Mouse (Mus musculus) liver, embryonic 12.5 days (tissue): ENCODE data around the gene Hal. TPM values are rescaled to one million over a fixed set of nuclear protein-coding genes. Genes with fewer than 3 reads are reported as not detected.
A peak's percentile ranks its signal among the peaks of the same experiment; 100 is the strongest.

Source experiments
- ATAC-seq: fragments of 200-750 bp; cut with Nextera tagmentation; 2 replicates; pipeline ENCODE4 v1.8.0; 2017; ENCODE audit warnings: moderate number of reproducible peaks, mild to moderate bottlenecking, moderate library complexity
- H3K27ac ChIP-seq: fragments of 300-500 bp; sonication (generic); 2 replicates; pipeline ENCODE4 v1.5.1; 2016; ENCODE audit warnings: mild to moderate bottlenecking
- H3K27me3 ChIP-seq: fragments of 300-500 bp; sonication (generic); replicated peaks from 2 replicates; pipeline ENCODE4 v1.6.1; 2016; ENCODE audit warnings: mild to moderate bottlenecking, moderate library complexity
- H3K36me3 ChIP-seq: fragments of 300-500 bp; sonication (generic); 2 replicates; pipeline ENCODE4 v1.6.1; 2016; ENCODE audit warnings: mild to moderate bottlenecking, moderate library complexity
- H3K4me1 ChIP-seq: fragments of 300-500 bp; sonication (generic); 2 replicates; pipeline ENCODE4 v1.6.1; 2016
- H3K4me2 ChIP-seq: fragments of 300-500 bp; sonication (generic); 2 replicates; pipeline ENCODE4 v1.6.1; 2016; ENCODE audit warnings: mild to moderate bottlenecking, moderate library complexity
- H3K4me3 ChIP-seq: fragments of 300-500 bp; sonication (generic); 2 replicates; pipeline ENCODE4 v1.5.1; 2016; ENCODE audit warnings: mild to moderate bottlenecking, moderate library complexity
- H3K9ac ChIP-seq: fragments of 300-500 bp; sonication (generic); 2 replicates; pipeline ENCODE4 v1.6.1; 2016; ENCODE audit warnings: mild to moderate bottlenecking, moderate library complexity
- H3K9me3 ChIP-seq: fragments of 300-500 bp; sonication (generic); replicated peaks from 2 replicates; pipeline ENCODE4 v1.6.1; 2016; ENCODE audit warnings: mild to moderate bottlenecking, moderate library complexity
- WGBS: fragments of 180-500 bp; shearing (Covaris S2); methylation state at CpG from one replicate; pipeline ENCODE4 v1.1.7; 2016; ENCODE audit not compliant: insufficient replicate concordance; 5-methylcytosine and 5-hydroxymethylcytosine counted together
- polyA plus RNA-seq: library from polyadenylated mRNA; unstranded; fragments of >200 nt; fragmentation: Nextera tagmentation; extraction: Ambion mirVana; gene quantifications from 2 replicates; pipeline ENCODE4 v1.2.1, GENCODE M21; 2016

Hal gene
- polyA plus RNA-seq, 1 experiment from 2014 or later = 1.8 TPM

GRCm38 (mm10) chr10:93518186-93518585 is 29.6 kb downstream of the Hal start:
- no peaks in the 10 kb centered on the region for H3K36me3 ChIP-seq
- H3K4me3 ChIP-seq = no peak overlapping the region
- no peaks in the 10 kb centered on the region for H3K4me1 ChIP-seq
- H3K27me3 ChIP-seq = no peaks in the 10 kb centered on the region; the same call in 1 of the 2 replicates
- no peaks in the 10 kb centered on the region for H3K9me3 ChIP-seq
- WGBS = 62% methylated on average over 4 of the region's 4 CpGs
- H3K9ac ChIP-seq = no peak overlapping the region
- H3K27ac ChIP-seq = no peak overlapping the region
- ATAC-seq = peak; percentile 22; the same call in 1 of the 2 replicates
- H3K4me2 ChIP-seq = no peak overlapping the region

DNA sequence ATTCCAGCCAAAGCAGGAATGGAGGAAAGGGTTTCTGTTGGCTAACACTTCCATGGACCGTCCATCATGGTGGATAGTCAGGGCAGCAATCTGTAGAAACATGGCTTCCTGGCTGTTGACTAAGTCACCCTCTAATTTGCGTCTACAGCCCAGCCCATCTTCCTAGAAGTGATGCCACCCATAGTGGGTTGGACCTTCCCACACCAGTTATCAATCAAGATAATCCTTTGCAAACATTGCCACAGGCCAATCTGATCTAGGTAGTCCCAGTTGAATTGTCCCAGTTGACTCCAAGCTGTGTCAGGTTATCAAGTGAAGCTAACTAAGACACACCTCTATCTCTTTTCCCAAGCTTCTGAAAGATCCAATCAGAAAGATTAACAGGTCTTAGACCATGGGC is 30.1 kb downstream of the Hal start:
- Histone ChIP-seq H3K4me2 (no peak overlapping the region), H3K27me3 (no peaks in the 10 kb centered on the region; the same call in 1 of the 2 replicates), H3K9ac (no peak overlapping the region), H3K4me1 (no peaks in the 10 kb centered on the region), H3K36me3 (no peaks in the 10 kb centered on the region), H3K9me3 (no peaks in the 10 kb centered on the region), H3K4me3 (no peak overlapping the region), H3K27ac (no peak overlapping the region)
- ATAC-seq = no peak; the same call in 1 of the 2 replicates
- 61% methylated on average over 2 of the region's 2 CpGs for WGBS

GRCm38 (mm10) chr10:93519159-93519558 is 30.6 kb downstream of the Hal start:
- 76% methylated on average over 8 of the region's 8 CpGs for WGBS
- H3K27me3 ChIP-seq = no peaks in the 10 kb centered on the region; the same call in 1 of the 2 replicates
- no peak overlapping the region for H3K27ac ChIP-seq

GRCm38 (mm10) chr10:93519756-93520155 is 31.2 kb downstream of the Hal start:
- Histone ChIP-seq H3K27me3 (no peaks in the 10 kb centered on the region; the same call in 1 of the 2 replicates), H3K4me3 (no peak overlapping the region), H3K4me1 (no peaks in the 10 kb centered on the region), H3K4me2 (no peak overlapping the region), H3K9me3 (no peaks in the 10 kb centered on the region), H3K36me3 (no peaks in the 10 kb centered on the region), H3K9ac (no peak overlapping the region), H3K27ac (no peak overlapping the region)
- WGBS = 65% methylated on average over 5 of the region's 5 CpGs
- ATAC-seq = no peak

More at GRCm38 (mm10) chr10:93519159-93519558, 30.6 kb downstream of the Hal start:
- no peak overlapping the region for H3K4me2 ChIP-seq
- no peaks in the 10 kb centered on the region for H3K9me3 ChIP-seq
- no peak for ATAC-seq
- H3K4me1 ChIP-seq = no peaks in the 10 kb centered on the region
- no peak overlapping the region for H3K9ac ChIP-seq
- H3K4me3 ChIP-seq = no peak overlapping the region
- no peaks in the 10 kb centered on the region for H3K36me3 ChIP-seq

- no peak for ATAC-seq
- WGBS = 46% methylated on average over 4 of the region's 4 CpGs
- H3K27ac ChIP-seq = no peak overlapping the region
These were observed 32.4 kb downstream of the Hal start for GRCm38 (mm10) chr10:93520994-93521393.

GRCm38 (mm10) chr10:93525329-93525728 is 36.8 kb downstream of the Hal start:
- WGBS = 47% methylated on average over 1 of the region's 1 CpGs
- no peaks in the 10 kb centered on the region for H3K9me3 ChIP-seq

More at GRCm38 (mm10) chr10:93520994-93521393, 32.4 kb downstream of the Hal start:
- Histone ChIP-seq H3K4me3 (no peak overlapping the region), H3K4me2 (no peak overlapping the region), H3K9me3 (no peaks in the 10 kb centered on the region), H3K27me3 (no peaks in the 10 kb centered on the region; the same call in 1 of the 2 replicates), H3K4me1 (no peaks in the 10 kb centered on the region), H3K36me3 (no peaks in the 10 kb centered on the region), H3K9ac (no peak overlapping the region)

GRCm38 (mm10) chr10:93538287-93538686 is 49.7 kb downstream of the Hal start:
- Histone ChIP-seq H3K36me3 (no peaks in the 10 kb centered on the region), H3K9ac (no peak overlapping the region), H3K4me1 (peaks cover 25% of the 10 kb centered on the region), H3K4me3 (no peak overlapping the region), H3K27ac (no peak overlapping the region), H3K27me3 (peaks cover 50% of the 10 kb centered on the region), H3K4me2 (no peak overlapping the region), H3K9me3 (no peaks in the 10 kb centered on the region)
- 63% methylated on average over 2 of the region's 2 CpGs for WGBS
- no peak for ATAC-seq

More at GRCm38 (mm10) chr10:93525329-93525728, 36.8 kb downstream of the Hal start:
- H3K4me3 ChIP-seq = no peak overlapping the region
- H3K4me2 ChIP-seq = no peak overlapping the region
- ATAC-seq = no peak
- H3K27ac ChIP-seq = no peak overlapping the region
- H3K36me3 ChIP-seq = peaks cover 4% of the 10 kb centered on the region; the same call in 1 of the 2 replicates
- H3K27me3 ChIP-seq = no peaks in the 10 kb centered on the region; the same call in 1 of the 2 replicates
- H3K9ac ChIP-seq = no peak overlapping the region
- no peaks in the 10 kb centered on the region for H3K4me1 ChIP-seq

DNA sequence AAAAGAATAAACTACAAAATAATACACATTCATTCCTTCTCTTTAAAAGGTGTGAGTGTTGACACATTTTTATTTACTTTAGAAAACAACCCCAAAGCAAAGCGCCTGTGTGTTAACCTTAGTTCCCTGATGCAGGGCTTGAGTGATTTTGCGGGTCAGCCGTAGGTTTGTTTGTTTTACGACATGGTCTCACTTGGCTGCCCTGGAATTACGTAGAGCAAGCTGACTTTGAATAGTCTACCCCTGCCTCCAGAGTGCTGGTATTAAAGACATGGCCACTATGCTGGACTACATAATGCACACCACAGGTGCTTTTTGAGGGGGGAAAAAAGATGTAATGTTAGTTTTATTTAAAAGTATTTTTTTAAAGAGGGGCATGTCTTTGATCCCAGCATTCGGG is 50.2 kb downstream of the Hal start:
- H3K36me3 ChIP-seq = no peaks in the 10 kb centered on the region
- WGBS = 67% methylated on average over 6 of the region's 6 CpGs
- H3K4me1 ChIP-seq = peaks cover 25% of the 10 kb centered on the region
- H3K4me2 ChIP-seq = no peak overlapping the region
- H3K27ac ChIP-seq = no peak overlapping the region
- no peak for ATAC-seq
- H3K9ac ChIP-seq = no peak overlapping the region
- H3K9me3 ChIP-seq = no peaks in the 10 kb centered on the region
- H3K27me3 ChIP-seq = peaks cover 50% of the 10 kb centered on the region
- H3K4me3 ChIP-seq = no peak overlapping the region

GRCm38 (mm10) chr10:93539775-93540430 is 51.3 kb downstream of the Hal start, which contains the start of gene Amdhd1:
Gene Amdhd1 (minus strand): TSS chr10:93540033.
- H3K4me2 ChIP-seq = peak within 1 kb of the TSS; percentile 73
- peak within 1 kb of the TSS; percentile 50 for H3K4me3 ChIP-seq
- H3K9ac ChIP-seq = peak within 1 kb of the TSS; percentile 49
- no peaks in the 10 kb centered on the region for H3K9me3 ChIP-seq
- H3K36me3 ChIP-seq = no peaks in the 10 kb centered on the region
- WGBS = 3% methylated on average over 35 of the region's 35 CpGs
- H3K4me1 ChIP-seq = peaks cover 25% of the 10 kb centered on the region
- 0 out of 2 replicates have a peak within 1 kb of the TSS, but pooled peaks have one; percentile 16 for H3K27ac ChIP-seq
- peak; percentile 81 for ATAC-seq
- peaks cover 40% of the 10 kb centered on the region for H3K27me3 ChIP-seq

- peaks cover 20% of the 10 kb centered on the region for H3K4me1 ChIP-seq
- H3K27me3 ChIP-seq = peaks cover 32% of the 10 kb centered on the region
- H3K4me3 ChIP-seq = peak within 1 kb of the TSS; percentile 50
- no peaks in the 10 kb centered on the region for H3K9me3 ChIP-seq
- WGBS = 50% methylated on average over 17 of the region's 17 CpGs
- peak; percentile 17; the same call in 1 of the 2 replicates for ATAC-seq
- H3K4me2 ChIP-seq = peak within 1 kb of the TSS; percentile 73
- 0 out of 2 replicates have a peak within 1 kb of the TSS, but pooled peaks have one; percentile 16 for H3K27ac ChIP-seq
- no peaks in the 10 kb centered on the region for H3K36me3 ChIP-seq
- peak within 1 kb of the TSS; percentile 49 for H3K9ac ChIP-seq
These were observed 52.1 kb downstream of the Hal start, which contains the start of gene Ccdc38 for GRCm38 (mm10) chr10:93540431-93541210. Gene Ccdc38 (plus strand): TSS chr10:93540632.

- H3K9me3 ChIP-seq = no peaks in the 10 kb centered on the region
- 67% methylated on average over 1 of the region's 1 CpGs for WGBS
- no peak overlapping the region for H3K4me3 ChIP-seq
- no peak overlapping the region for H3K4me2 ChIP-seq
- ATAC-seq = no peak
- peaks cover 26% of the 10 kb centered on the region for H3K27me3 ChIP-seq
- H3K9ac ChIP-seq = no peak overlapping the region
- no peaks in the 10 kb centered on the region for H3K36me3 ChIP-seq
- H3K4me1 ChIP-seq = peaks cover 19% of the 10 kb centered on the region
- H3K27ac ChIP-seq = no peak overlapping the region
These were observed 53.0 kb downstream of the Hal start for GRCm38 (mm10) chr10:93541585-93541984.

DNA sequence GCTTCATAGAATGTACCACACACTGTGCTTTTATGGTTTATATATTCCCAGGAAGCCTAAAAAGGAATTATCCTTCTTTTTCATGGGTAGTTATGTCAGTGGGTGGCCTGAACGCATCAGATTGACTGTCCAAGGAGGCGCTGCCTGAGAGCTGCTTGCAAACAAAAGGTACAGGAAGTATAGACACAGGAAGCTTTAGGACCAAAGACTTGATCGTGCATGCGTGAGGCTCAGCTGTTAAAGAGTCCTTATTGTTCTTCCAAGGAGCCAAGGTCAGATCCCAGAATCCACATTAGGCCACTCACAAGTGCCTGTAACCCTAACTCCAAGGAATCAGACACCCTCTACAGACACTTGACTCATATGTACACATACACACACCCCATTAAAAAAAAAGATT is 53.8 kb downstream of the Hal start:
- ATAC-seq = no peak
- H3K9ac ChIP-seq = no peak overlapping the region
- no peak overlapping the region for H3K27ac ChIP-seq
- H3K9me3 ChIP-seq = no peaks in the 10 kb centered on the region
- no peaks in the 10 kb centered on the region for H3K36me3 ChIP-seq
- H3K4me2 ChIP-seq = no peak overlapping the region
- no peak overlapping the region for H3K4me3 ChIP-seq
- peaks cover 24% of the 10 kb centered on the region for H3K27me3 ChIP-seq
- 58% methylated on average over 4 of the region's 4 CpGs for WGBS
- H3K4me1 ChIP-seq = peaks cover 19% of the 10 kb centered on the region
